Mouse (Mus musculus): ENCODE data around the gene 2610008E11Rik. TPM values are rescaled to one million over a fixed set of nuclear protein-coding genes. Genes with fewer than 3 reads are reported as not detected.
A peak's percentile ranks its signal among the peaks of the same experiment; 100 is the strongest.

2610008E11Rik gene
- polyA plus RNA-seq (2012; rRNA removed), result 11.5 and 16.9 TPM in 2 replicates
- 31.4 and 39.7 TPM in 2 replicates for polyA plus RNA-seq (2014; fragmentation: Nextera tagmentation; extraction: Ambion mirVana)

DNA sequence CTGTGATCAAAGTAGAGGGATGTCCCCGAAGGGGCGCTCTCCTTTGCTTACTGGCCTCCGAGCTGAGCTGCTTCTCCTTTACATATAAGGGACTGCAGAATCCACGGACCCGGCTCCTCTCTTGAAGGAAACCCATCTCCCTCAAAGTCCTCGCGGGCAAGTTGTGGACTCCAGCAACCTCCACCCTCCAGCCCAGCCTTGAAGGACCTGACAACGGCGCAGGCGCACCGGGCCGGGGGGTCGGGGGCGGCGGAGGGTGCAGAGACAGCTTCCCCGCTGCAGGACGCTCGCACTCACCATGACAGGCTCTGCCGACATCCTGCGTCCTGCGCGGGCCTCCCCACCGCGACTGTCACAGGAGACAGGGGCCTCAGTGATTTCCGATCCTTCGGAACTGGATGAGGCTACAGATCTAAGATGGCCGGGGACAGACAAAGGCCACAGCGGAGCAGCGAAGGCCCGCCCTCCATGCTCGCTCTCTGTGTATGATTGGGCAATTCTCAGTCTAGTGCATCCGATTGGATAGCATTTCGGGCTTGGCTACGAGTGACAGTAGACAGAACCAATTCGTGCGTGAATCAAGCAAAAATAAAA is at the start of gene 2610008E11Rik:
TSS of gene 2610008E11Rik (minus strand) at position 440 of the 594 bp plus-strand sequence.
- H3K4me3 ChIP-seq (replicated peaks; ENCODE audit: low read length), result peak within 1 kb of the TSS; percentile 85
- DNase-seq (ENCODE audit: low spot score), result peak; percentile 98
- H3K27me3 ChIP-seq (ENCODE audit: control insufficient read depth, insufficient read depth, low read length), result no peaks in the 10 kb centered on the region
- peaks cover 21% of the 10 kb centered on the region for H3K36me3 ChIP-seq (ENCODE audit: control insufficient read depth, insufficient read depth, low read length)
- peaks cover 17% of the 10 kb centered on the region for H3K4me1 ChIP-seq (ENCODE audit: control insufficient read depth, insufficient read depth, low read length)
- peak within 1 kb of the TSS; percentile 98 for H3K27ac ChIP-seq (replicated peaks; ENCODE audit: low read depth, low read length)
- no peak for TF ChIP-seq POLR2A (IDR thresholded peaks at IDR 0.05; ENCODE audit: borderline replicate concordance, extremely low read depth, insufficient read depth, insufficient read length)
- H3K9ac ChIP-seq (ENCODE audit: low read depth, low read length, severe bottlenecking), result peak within 1 kb of the TSS; percentile 99
- under 1% methylated on average over 36 of the region's 36 CpGs for WGBS
- peak; percentile 100 for ATAC-seq (ENCODE audit: low FRiP score, low read depth)
- H3K9me3 ChIP-seq (ENCODE audit: control insufficient read depth, low read length), result no peaks in the 10 kb centered on the region
- H3K4me2 ChIP-seq (replicated peaks; ENCODE audit: low read depth, low read length, severe bottlenecking), result peak within 1 kb of the TSS; percentile 59

DNA sequence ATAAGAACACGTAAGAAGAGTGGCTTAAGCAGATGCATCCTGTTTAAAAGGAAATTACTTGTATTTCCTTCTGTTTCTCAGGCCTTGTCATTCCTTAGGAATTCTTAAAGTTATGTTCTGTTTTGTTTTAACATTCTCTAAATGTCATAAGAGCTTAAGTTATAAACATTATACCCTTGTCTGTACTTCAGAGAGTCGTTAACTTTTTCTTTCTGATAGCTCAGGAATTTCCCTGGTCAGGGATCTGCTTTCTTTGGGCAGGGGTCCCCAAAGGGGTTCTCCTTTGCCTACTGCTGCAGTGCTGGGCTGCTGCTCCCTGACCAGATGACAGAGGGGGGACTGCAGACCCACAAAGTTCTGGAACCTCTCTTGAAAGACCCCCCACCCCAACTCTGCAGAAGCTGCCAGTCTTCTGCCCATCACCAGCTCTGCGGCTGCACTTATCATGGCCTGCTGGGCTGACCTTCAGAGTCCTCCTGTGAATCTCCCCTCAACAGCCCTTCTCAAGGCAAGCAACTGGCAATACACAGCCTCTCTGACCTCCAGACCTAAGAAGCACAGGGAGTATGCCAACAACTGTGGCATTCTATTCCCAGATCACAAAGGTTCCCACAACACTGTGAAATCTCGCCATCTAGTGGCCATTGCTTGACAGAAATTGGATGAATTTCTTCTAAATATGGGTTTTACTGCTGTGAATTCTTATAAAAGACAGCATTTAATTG is 18.9 kb upstream of the 2610008E11Rik start:
- no peaks in the 10 kb centered on the region for H3K9me3 ChIP-seq (ENCODE audit: control insufficient read depth, low read length)
- H3K27ac ChIP-seq (replicated peaks; ENCODE audit: low read depth, low read length), result no peak overlapping the region
- H3K4me3 ChIP-seq (replicated peaks; ENCODE audit: low read length), result no peak overlapping the region
- no peak for TF ChIP-seq POLR2A (IDR thresholded peaks at IDR 0.05; ENCODE audit: borderline replicate concordance, extremely low read depth, insufficient read depth, insufficient read length)
- no peaks in the 10 kb centered on the region for H3K27me3 ChIP-seq (ENCODE audit: control insufficient read depth, insufficient read depth, low read length)
- H3K4me1 ChIP-seq (ENCODE audit: control insufficient read depth, insufficient read depth, low read length), result peaks cover 4% of the 10 kb centered on the region
- H3K36me3 ChIP-seq (ENCODE audit: control insufficient read depth, insufficient read depth, low read length), result no peaks in the 10 kb centered on the region
- no peak overlapping the region for H3K9ac ChIP-seq (ENCODE audit: low read depth, low read length, severe bottlenecking)
- WGBS, result 40% methylated on average over 4 of the region's 4 CpGs
- DNase-seq (ENCODE audit: low spot score) (peak; percentile 89), ATAC-seq (ENCODE audit: low FRiP score, low read depth) (peak; percentile 80)
- H3K4me2 ChIP-seq (replicated peaks; ENCODE audit: low read depth, low read length, severe bottlenecking), result no peak overlapping the region

DNA sequence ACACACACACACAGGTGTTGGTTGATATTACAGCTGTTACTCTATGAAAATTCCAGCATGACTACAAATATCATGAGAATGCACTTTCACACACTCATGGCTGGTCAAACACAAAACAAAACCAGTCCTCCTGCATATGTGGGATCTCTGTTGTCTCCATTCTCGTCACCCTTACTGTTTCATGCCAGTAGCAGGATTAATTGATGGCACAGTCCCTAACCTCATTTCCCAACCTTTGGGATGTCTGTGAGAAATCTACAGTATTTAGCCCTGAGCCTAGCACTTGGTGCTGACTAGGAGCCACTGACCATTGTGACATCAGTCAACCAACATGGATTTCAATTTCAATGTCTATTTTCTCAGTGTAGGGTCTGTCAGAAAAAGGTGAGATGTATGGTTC is 17.7 kb upstream of the 2610008E11Rik start:
- no peak for TF ChIP-seq POLR2A (IDR thresholded peaks at IDR 0.05; ENCODE audit: borderline replicate concordance, extremely low read depth, insufficient read depth, insufficient read length)
- Histone ChIP-seq H3K27me3 (ENCODE audit: control insufficient read depth, insufficient read depth, low read length) (no peaks in the 10 kb centered on the region), H3K4me2 (replicated peaks; ENCODE audit: low read depth, low read length, severe bottlenecking) (no peak overlapping the region), H3K9me3 (ENCODE audit: control insufficient read depth, low read length) (no peaks in the 10 kb centered on the region), H3K4me1 (ENCODE audit: control insufficient read depth, insufficient read depth, low read length) (peaks cover 4% of the 10 kb centered on the region), H3K36me3 (ENCODE audit: control insufficient read depth, insufficient read depth, low read length) (no peaks in the 10 kb centered on the region), H3K4me3 (replicated peaks; ENCODE audit: low read length) (no peak overlapping the region), H3K27ac (replicated peaks; ENCODE audit: low read depth, low read length) (no peak overlapping the region), H3K9ac (ENCODE audit: low read depth, low read length, severe bottlenecking) (no peak overlapping the region)
- DNase-seq (ENCODE audit: low spot score), result no peak
- no peak for ATAC-seq (ENCODE audit: low FRiP score, low read depth)
- 58% methylated on average over 1 of the region's 1 CpGs for WGBS

DNA sequence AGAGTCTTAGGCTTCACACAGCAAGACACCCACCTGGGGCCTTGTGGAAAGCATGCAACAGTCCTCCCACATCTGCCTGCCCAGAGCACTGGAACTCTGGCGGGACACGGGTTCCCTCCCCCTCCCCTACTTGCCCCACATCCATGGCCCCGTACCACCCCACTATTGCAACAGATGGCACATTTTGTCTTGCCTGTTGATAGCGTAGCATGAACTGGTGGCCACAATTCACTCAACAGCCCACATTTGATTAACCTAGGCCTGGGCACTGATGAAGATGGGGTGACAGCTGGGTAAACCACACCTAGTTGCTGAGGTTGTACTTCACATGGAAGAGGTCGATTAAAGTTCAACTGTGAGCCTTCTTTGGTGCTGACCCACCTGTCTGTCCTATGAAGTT is 13.1 kb upstream of the 2610008E11Rik start:
- no peaks in the 10 kb centered on the region for H3K36me3 ChIP-seq (ENCODE audit: control insufficient read depth, insufficient read depth, low read length)
- H3K4me3 ChIP-seq (replicated peaks; ENCODE audit: low read length), result no peak overlapping the region
- DNase-seq (ENCODE audit: low spot score) (no peak), ATAC-seq (ENCODE audit: low FRiP score, low read depth) (no peak)
- WGBS, result 88% methylated on average over 5 of the region's 5 CpGs
- no peak overlapping the region for H3K9ac ChIP-seq (ENCODE audit: low read depth, low read length, severe bottlenecking)
- no peaks in the 10 kb centered on the region for H3K9me3 ChIP-seq (ENCODE audit: control insufficient read depth, low read length)
- H3K27me3 ChIP-seq (ENCODE audit: control insufficient read depth, insufficient read depth, low read length), result no peaks in the 10 kb centered on the region
- no peak overlapping the region for H3K4me2 ChIP-seq (replicated peaks; ENCODE audit: low read depth, low read length, severe bottlenecking)
- H3K27ac ChIP-seq (replicated peaks; ENCODE audit: low read depth, low read length), result no peak overlapping the region
- H3K4me1 ChIP-seq (ENCODE audit: control insufficient read depth, insufficient read depth, low read length), result peaks cover 7% of the 10 kb centered on the region; the same call in 1 of the 2 replicates
- no peak for TF ChIP-seq POLR2A (IDR thresholded peaks at IDR 0.05; ENCODE audit: borderline replicate concordance, extremely low read depth, insufficient read depth, insufficient read length)

DNA sequence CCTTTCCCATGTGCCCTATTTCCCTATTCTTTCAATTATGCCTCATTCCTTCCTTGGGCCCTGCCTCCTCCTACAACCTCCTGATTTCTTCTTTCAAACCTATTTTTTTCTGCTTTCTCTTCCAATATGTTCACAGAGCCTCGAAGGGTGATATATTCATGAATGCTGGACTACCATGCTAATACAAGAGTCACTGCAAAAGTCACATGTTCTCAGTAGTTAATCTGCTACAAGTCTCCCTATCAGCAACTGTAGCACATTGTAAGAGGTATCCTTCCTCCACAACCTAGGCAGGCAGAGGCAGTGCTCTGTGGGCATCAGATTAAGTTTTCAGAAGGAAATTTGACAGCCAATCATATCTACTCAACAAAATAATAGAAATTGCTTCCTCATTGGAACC is 11.8 kb upstream of the 2610008E11Rik start:
- TF ChIP-seq POLR2A (IDR thresholded peaks at IDR 0.05; ENCODE audit: borderline replicate concordance, extremely low read depth, insufficient read depth, insufficient read length), result no peak
- H3K9me3 ChIP-seq (ENCODE audit: control insufficient read depth, low read length), result no peaks in the 10 kb centered on the region
- H3K9ac ChIP-seq (ENCODE audit: low read depth, low read length, severe bottlenecking), result no peak overlapping the region
- no peak overlapping the region for H3K4me3 ChIP-seq (replicated peaks; ENCODE audit: low read length)
- 73% methylated on average over 1 of the region's 1 CpGs for WGBS
- H3K4me2 ChIP-seq (replicated peaks; ENCODE audit: low read depth, low read length, severe bottlenecking), result no peak overlapping the region
- peaks cover 7% of the 10 kb centered on the region; the same call in 1 of the 2 replicates for H3K4me1 ChIP-seq (ENCODE audit: control insufficient read depth, insufficient read depth, low read length)
- H3K27me3 ChIP-seq (ENCODE audit: control insufficient read depth, insufficient read depth, low read length), result no peaks in the 10 kb centered on the region
- ATAC-seq (ENCODE audit: low FRiP score, low read depth), result no peak
- no peak for DNase-seq (ENCODE audit: low spot score)
- H3K27ac ChIP-seq (replicated peaks; ENCODE audit: low read depth, low read length), result no peak overlapping the region
- no peaks in the 10 kb centered on the region for H3K36me3 ChIP-seq (ENCODE audit: control insufficient read depth, insufficient read depth, low read length)

Measured in limb, embryonic 14.5 days (tissue).